Mouse (Mus musculus) kidney, postnatal 0 days (tissue): Measurements from ENCODE around the gene Pgd. TPM values are rescaled to one million over a fixed set of nuclear protein-coding genes. Genes with fewer than 3 reads are reported as not detected.
"Not testable (repeated sequence)": the region's sequence is repeated elsewhere in the genome, so short reads cannot be mapped to it uniquely, and the experiment has no call there.

Experiments used
- ATAC-seq: fragments of 200-750 bp; cut with Nextera tagmentation; replicated peaks from 2 replicates; pipeline ENCODE4 v1.8.0; 2017; ENCODE audit warnings: low read depth, moderate number of reproducible peaks, moderate TSS enrichment, moderate library complexity; ENCODE audit not compliant: low FRiP score
- DNase-seq: peaks from one replicate; pipeline ENCODE4 v3.0.0-alpha.2; 2016; ENCODE audit warnings: low spot score
- H3K27ac ChIP-seq: fragments of 300-500 bp; sonication (generic); 2 replicates; pipeline ENCODE4 v1.5.1; 2014; ENCODE audit warnings: mild to moderate bottlenecking
- H3K27me3 ChIP-seq: fragments of 300-500 bp; sonication (generic); 2 replicates; pipeline ENCODE4 v1.6.1; 2014; ENCODE audit warnings: low read length, mixed read lengths; ENCODE audit not compliant: insufficient read depth
- H3K36me3 ChIP-seq: fragments of 300-500 bp; sonication (generic); 2 replicates; pipeline ENCODE4 v1.6.1; 2014; ENCODE audit warnings: low read length, mixed read lengths; ENCODE audit not compliant: insufficient read depth
- H3K4me1 ChIP-seq: fragments of 300-500 bp; sonication (generic); replicated peaks from 2 replicates; pipeline ENCODE4 v1.6.1; 2014; ENCODE audit warnings: antibody characterized with exemption, low read length, mixed read lengths; ENCODE audit not compliant: insufficient read depth
- H3K4me2 ChIP-seq: fragments of 300-500 bp; sonication (generic); 2 replicates; pipeline ENCODE4 v1.6.1; 2014; ENCODE audit warnings: mild to moderate bottlenecking, low read length, moderate library complexity, mixed read lengths
- H3K4me3 ChIP-seq: fragments of 300-500 bp; sonication (generic); replicated peaks from 2 replicates; pipeline ENCODE4 v1.5.1; 2014; ENCODE audit warnings: low read depth, low read length
- H3K9ac ChIP-seq: fragments of 300-500 bp; sonication (generic); 2 replicates; pipeline ENCODE4 v1.6.1; 2014; ENCODE audit warnings: low read depth, low read length
- H3K9me3 ChIP-seq: fragments of 300-500 bp; sonication (generic); replicated peaks from 2 replicates; pipeline ENCODE4 v1.6.1; 2016; ENCODE audit warnings: low read length, inconsistent platforms, mixed read lengths
- CTCF ChIP-seq: IDR thresholded peaks from 2 replicates; pipeline ENCODE4 v1.5.1; 2016; ENCODE audit warnings: antibody characterized with exemption, low read depth, mild to moderate bottlenecking, moderate library complexity
- WGBS: fragments of 180-500 bp; shearing (Covaris S2); extraction: QIAGEN DNeasy Blood & Tissue Kit; methylation state at CpG from one replicate; pipeline ENCODE4 v1.1.7; 2014; 5-methylcytosine and 5-hydroxymethylcytosine counted together
- polyA plus RNA-seq: library from polyadenylated mRNA; unstranded; fragments of >200 nt; fragmentation: Nextera tagmentation; extraction: Ambion mirVana; gene quantifications from 2 replicates; pipeline ENCODE4 v1.2.1, GENCODE M21; 2015

Pgd gene
- polyA plus RNA-seq = 95.4 and 101 TPM in 2 replicates

DNA sequence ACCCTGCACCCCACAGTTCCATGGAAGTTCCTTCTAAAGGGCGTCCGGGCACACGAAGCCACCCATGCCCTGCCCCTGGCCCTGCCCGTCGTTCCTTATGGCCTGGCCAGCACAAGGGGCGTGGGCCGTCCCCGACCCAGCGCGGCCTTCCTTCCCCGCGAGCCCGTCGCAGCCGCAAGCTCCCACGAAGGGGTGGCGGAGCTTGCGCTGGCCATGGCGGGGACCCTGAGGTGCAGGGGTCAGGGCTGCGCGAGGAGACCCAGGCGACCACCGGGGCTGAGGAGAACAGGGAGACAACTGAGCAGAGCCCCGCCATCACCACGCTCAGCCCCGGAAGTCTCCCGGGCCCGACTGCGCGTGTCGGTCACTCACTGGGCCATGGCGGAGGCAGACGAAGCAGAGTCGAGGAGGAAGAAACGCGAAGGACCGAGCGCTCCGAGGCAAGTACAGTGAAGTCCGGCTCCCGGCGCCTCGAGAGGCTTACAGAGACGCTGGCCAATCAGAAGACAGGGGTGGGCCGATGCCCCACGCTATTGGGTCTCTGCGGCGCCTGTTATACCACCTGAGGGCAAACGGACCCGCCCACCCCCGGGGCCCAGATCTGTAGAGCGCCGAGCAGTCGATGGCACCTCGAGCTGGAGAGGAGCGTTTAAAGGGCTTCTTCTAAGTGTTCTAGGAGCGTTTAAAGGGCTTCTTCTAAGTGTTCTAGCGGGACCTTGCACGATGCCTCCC lies at the start of gene Pgd:
Gene Pgd (minus strand): TSS at position 557 of the 732 bp plus-strand sequence.
- H3K4me3 ChIP-seq = peak within 1 kb of the TSS; percentile 79
- ATAC-seq (peak; percentile 98), DNase-seq (peak; percentile 99)
- peak within 1 kb of the TSS; percentile 85 for H3K27ac ChIP-seq
- under 1% methylated on average over 59 of the region's 59 CpGs for WGBS
- H3K4me2 ChIP-seq = peak within 1 kb of the TSS; percentile 66
- peaks cover 6% of the 10 kb centered on the region; the same call in 1 of the 2 replicates for H3K4me1 ChIP-seq
- H3K36me3 ChIP-seq = peaks cover 11% of the 10 kb centered on the region; the same call in 1 of the 2 replicates
- peak within 1 kb of the TSS; percentile 79 for H3K9ac ChIP-seq
- no peaks in the 10 kb centered on the region for H3K27me3 ChIP-seq
- TF ChIP-seq CTCF = no peak
- no peaks in the 10 kb centered on the region for H3K9me3 ChIP-seq

DNA sequence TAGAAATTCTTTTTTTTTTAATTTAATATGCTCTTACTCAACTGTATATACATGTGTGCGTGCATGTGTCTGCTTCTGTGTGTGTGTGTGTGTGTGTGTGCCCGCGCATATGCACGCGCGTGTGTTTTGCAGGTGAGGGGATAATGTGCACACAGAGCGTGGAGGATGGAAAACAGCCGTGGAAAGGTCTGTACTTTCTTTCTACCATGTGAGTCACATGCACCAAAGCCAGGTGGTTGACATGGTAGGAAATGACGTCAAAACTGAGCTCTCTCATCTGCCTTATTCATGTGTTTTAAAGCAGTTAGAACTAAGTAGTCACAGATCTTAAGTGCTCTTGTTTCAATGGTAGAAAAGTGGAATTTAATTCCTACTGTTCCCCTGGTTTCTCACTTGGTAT lies 49.4 kb upstream of the Pgd start:
- ATAC-seq (no peak), DNase-seq (no peak)
- H3K36me3 ChIP-seq = peaks cover 33% of the 10 kb centered on the region; the same call in 1 of the 2 replicates
- no peaks in the 10 kb centered on the region for H3K4me1 ChIP-seq
- no peak overlapping the region for H3K9ac ChIP-seq
- no peaks in the 10 kb centered on the region for H3K27me3 ChIP-seq
- no peak overlapping the region for H3K4me3 ChIP-seq
- no peak overlapping the region for H3K4me2 ChIP-seq
- WGBS = 83% methylated on average over 9 of the region's 9 CpGs
- no peak for TF ChIP-seq CTCF
- no peaks in the 10 kb centered on the region for H3K9me3 ChIP-seq
- no peak overlapping the region for H3K27ac ChIP-seq

GRCm38 (mm10) chr4:149215397-149215796 lies 48.8 kb upstream of the Pgd start:
- Histone ChIP-seq H3K4me3 (no peak overlapping the region), H3K36me3 (peaks cover 33% of the 10 kb centered on the region; the same call in 1 of the 2 replicates), H3K9me3 (no peaks in the 10 kb centered on the region), H3K4me1 (no peaks in the 10 kb centered on the region), H3K27ac (no peak overlapping the region), H3K4me2 (no peak overlapping the region), H3K27me3 (no peaks in the 10 kb centered on the region), H3K9ac (no peak overlapping the region)
- 34% methylated on average over 2 of the region's 2 CpGs for WGBS
- no peak for ATAC-seq
- DNase-seq = no peak
- no peak for TF ChIP-seq CTCF

DNA sequence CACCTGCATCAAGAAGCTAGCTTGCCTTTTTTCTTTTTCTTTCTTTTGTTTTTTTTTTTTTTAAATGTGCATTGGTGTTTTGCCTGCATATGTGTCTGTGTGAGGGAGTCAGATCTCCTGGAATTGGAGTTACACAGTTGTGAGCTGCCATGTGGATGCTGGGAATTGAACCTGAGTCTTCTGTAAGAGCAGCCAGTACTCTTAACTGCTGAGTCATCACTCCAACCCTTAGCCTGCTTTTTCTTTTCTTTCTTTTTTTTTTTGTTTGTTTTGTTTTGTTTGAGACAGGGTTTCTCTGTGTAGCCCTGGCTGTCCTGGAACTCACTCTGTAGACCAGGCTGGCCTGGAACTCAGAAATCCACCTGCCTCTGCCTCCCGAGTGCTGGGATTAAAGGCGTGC lies 47.9 kb upstream of the Pgd start:
- WGBS = 100% methylated on average over 2 of the region's 2 CpGs
- H3K27ac ChIP-seq, H3K9ac ChIP-seq, H3K4me2 ChIP-seq, H3K4me3 ChIP-seq, H3K27me3 ChIP-seq, H3K4me1 ChIP-seq, ATAC-seq, H3K9me3 ChIP-seq, DNase-seq: not testable (repeated sequence)
- H3K36me3 ChIP-seq = peaks cover 38% of the 10 kb centered on the region; the same call in 1 of the 2 replicates

- no peak for TF ChIP-seq CTCF
- Histone ChIP-seq H3K4me3 (no peak overlapping the region), H3K27me3 (no peaks in the 10 kb centered on the region), H3K27ac (no peak overlapping the region), H3K4me2 (no peak overlapping the region), H3K9me3 (no peaks in the 10 kb centered on the region), H3K36me3 (peaks cover 38% of the 10 kb centered on the region; the same call in 1 of the 2 replicates), H3K9ac (no peak overlapping the region), H3K4me1 (no peaks in the 10 kb centered on the region)
- DNase-seq = no peak
- WGBS = 92% methylated on average over 9 of the region's 9 CpGs
- ATAC-seq = no peak
These were observed 46.9 kb upstream of the Pgd start for GRCm38 (mm10) chr4:149213466-149213865.

DNA sequence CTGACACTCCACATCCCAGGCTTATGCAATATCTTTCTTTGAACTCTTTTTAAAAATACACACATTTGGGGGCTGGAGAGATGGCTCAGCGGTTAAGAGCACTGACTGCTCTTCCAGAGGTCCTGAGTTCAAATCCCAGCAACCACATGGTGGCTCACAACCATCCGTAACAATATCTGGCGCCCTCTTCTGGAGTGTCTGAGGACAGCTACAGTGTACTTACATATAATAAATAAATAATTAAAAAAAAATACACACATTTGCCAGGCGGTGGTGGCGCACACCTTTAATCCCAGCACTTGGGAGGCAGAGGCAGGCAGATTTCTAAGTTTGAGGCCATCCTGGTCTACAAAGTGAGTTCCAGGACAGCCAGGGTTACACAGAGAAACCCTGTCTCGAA lies 44.9 kb upstream of the Pgd start:
- H3K27ac ChIP-seq, H3K4me2 ChIP-seq, H3K27me3 ChIP-seq, H3K9ac ChIP-seq, ATAC-seq, H3K9me3 ChIP-seq, H3K4me3 ChIP-seq, DNase-seq, H3K4me1 ChIP-seq: not testable (repeated sequence)
- TF ChIP-seq CTCF = 0 out of 2 replicates have a peak, but pooled peaks have one; percentile 30
- peaks cover 39% of the 10 kb centered on the region; the same call in 1 of the 2 replicates for H3K36me3 ChIP-seq
- WGBS = 95% methylated on average over 6 of the region's 6 CpGs

- H3K27ac ChIP-seq = no peak overlapping the region
- 60% methylated on average over 3 of the region's 3 CpGs for WGBS
- TF ChIP-seq CTCF = no peak
- no peak for ATAC-seq
- no peak for DNase-seq
- no peak overlapping the region for H3K9ac ChIP-seq
- H3K9me3 ChIP-seq = no peaks in the 10 kb centered on the region
- no peak overlapping the region for H3K4me2 ChIP-seq
- H3K4me1 ChIP-seq = no peaks in the 10 kb centered on the region
- H3K4me3 ChIP-seq = no peak overlapping the region
- H3K36me3 ChIP-seq = peaks cover 28% of the 10 kb centered on the region
- no peaks in the 10 kb centered on the region for H3K27me3 ChIP-seq
These were observed 35.9 kb upstream of the Pgd start for GRCm38 (mm10) chr4:149202467-149202866.
